Mouse (Mus musculus): ENCODE data around the gene Kcnh8. TPM values are rescaled to one million over a fixed set of nuclear protein-coding genes. Genes with fewer than 3 reads are reported as not detected.

The Kcnh8 gene
- polyA plus RNA-seq, 1 experiment = 0.04 TPM

DNA sequence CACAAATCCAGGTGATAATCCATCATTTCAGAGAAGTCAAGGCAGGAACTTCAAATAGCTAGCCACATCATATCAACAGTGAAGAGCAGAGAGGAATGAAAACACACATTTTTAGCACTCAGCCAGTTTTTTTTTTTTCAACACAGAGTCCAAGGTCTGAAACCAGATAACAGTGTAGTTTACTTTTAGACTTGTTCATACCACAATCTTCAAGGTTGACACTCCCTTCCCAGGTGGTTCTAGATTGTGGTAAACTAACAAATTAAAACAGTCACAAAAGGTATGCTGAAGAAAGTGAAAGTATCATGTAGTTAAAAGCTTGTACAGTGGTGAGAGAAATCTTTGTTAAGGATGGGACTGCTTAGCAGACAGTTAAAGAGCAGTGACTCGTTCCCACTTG is 216.5 kb downstream of the Kcnh8 start:
- H3K36me3 ChIP-seq (ENCODE audit: control insufficient read depth, insufficient read depth, low read length) = no peaks in the 10 kb centered on the region
- TF ChIP-seq POLR2A (IDR thresholded peaks at IDR 0.05; ENCODE audit: low read depth, low read length) = no peak
- TF ChIP-seq CTCF (IDR thresholded peaks at IDR 0.05; ENCODE audit: extremely low read depth, insufficient read length, insufficient replicate concordance, low read depth, low read length) = no peak
- H3K27me3 ChIP-seq (ENCODE audit: control insufficient read depth, insufficient read depth, low read length) = no peaks in the 10 kb centered on the region
- no peak overlapping the region for H3K27ac ChIP-seq (ENCODE audit: insufficient read depth, low read depth, low read length)
- no peak overlapping the region for H3K4me3 ChIP-seq (ENCODE audit: low read depth, low read length)
- H3K4me1 ChIP-seq (ENCODE audit: control insufficient read depth, insufficient read depth, insufficient read length, low read length) = no peaks in the 10 kb centered on the region
- 23% methylated on average over 1 of the region's 1 CpGs for WGBS

- no peak overlapping the region for H3K27ac ChIP-seq (ENCODE audit: insufficient read depth, low read depth, low read length)
- H3K4me1 ChIP-seq (ENCODE audit: control insufficient read depth, insufficient read depth, insufficient read length, low read length) = no peaks in the 10 kb centered on the region
- no peaks in the 10 kb centered on the region for H3K36me3 ChIP-seq (ENCODE audit: control insufficient read depth, insufficient read depth, low read length)
- H3K27me3 ChIP-seq (ENCODE audit: control insufficient read depth, insufficient read depth, low read length) = no peaks in the 10 kb centered on the region
- TF ChIP-seq POLR2A (IDR thresholded peaks at IDR 0.05; ENCODE audit: low read depth, low read length) (no peak), CTCF (IDR thresholded peaks at IDR 0.05; ENCODE audit: extremely low read depth, insufficient read length, insufficient replicate concordance, low read depth, low read length) (no peak)
- H3K4me3 ChIP-seq (ENCODE audit: low read depth, low read length) = no peak overlapping the region
- WGBS = 87% methylated on average over 4 of the region's 4 CpGs
These were observed 227.2 kb downstream of the Kcnh8 start for GRCm38 (mm10) chr17:52829678-52830077.

- no peaks in the 10 kb centered on the region for H3K4me1 ChIP-seq (ENCODE audit: control insufficient read depth, insufficient read depth, insufficient read length, low read length)
- no peak overlapping the region for H3K4me3 ChIP-seq (ENCODE audit: low read depth, low read length)
- no peak overlapping the region for H3K27ac ChIP-seq (ENCODE audit: insufficient read depth, low read depth, low read length)
- no peaks in the 10 kb centered on the region for H3K27me3 ChIP-seq (ENCODE audit: control insufficient read depth, insufficient read depth, low read length)
- H3K36me3 ChIP-seq (ENCODE audit: control insufficient read depth, insufficient read depth, low read length) = no peaks in the 10 kb centered on the region
- WGBS = 80% methylated on average over 3 of the region's 3 CpGs
- TF ChIP-seq POLR2A (IDR thresholded peaks at IDR 0.05; ENCODE audit: low read depth, low read length) (no peak), CTCF (IDR thresholded peaks at IDR 0.05; ENCODE audit: extremely low read depth, insufficient read length, insufficient replicate concordance, low read depth, low read length) (no peak)
These were observed 270.7 kb downstream of the Kcnh8 start for GRCm38 (mm10) chr17:52873195-52873594.

GRCm38 (mm10) chr17:52878964-52879363 is 276.5 kb downstream of the Kcnh8 start:
- TF ChIP-seq CTCF (IDR thresholded peaks at IDR 0.05; ENCODE audit: extremely low read depth, insufficient read length, insufficient replicate concordance, low read depth, low read length) (no peak), POLR2A (IDR thresholded peaks at IDR 0.05; ENCODE audit: low read depth, low read length) (no peak)
- no peak overlapping the region for H3K4me3 ChIP-seq (ENCODE audit: low read depth, low read length)
- 71% methylated on average over 1 of the region's 1 CpGs for WGBS
- no peak overlapping the region for H3K27ac ChIP-seq (ENCODE audit: insufficient read depth, low read depth, low read length)
- H3K4me1 ChIP-seq (ENCODE audit: control insufficient read depth, insufficient read depth, insufficient read length, low read length) = no peaks in the 10 kb centered on the region
- no peaks in the 10 kb centered on the region for H3K27me3 ChIP-seq (ENCODE audit: control insufficient read depth, insufficient read depth, low read length)
- H3K36me3 ChIP-seq (ENCODE audit: control insufficient read depth, insufficient read depth, low read length) = no peaks in the 10 kb centered on the region

- Histone ChIP-seq H3K36me3 (ENCODE audit: control insufficient read depth, insufficient read depth, low read length) (no peaks in the 10 kb centered on the region), H3K27ac (ENCODE audit: insufficient read depth, low read depth, low read length) (no peak overlapping the region), H3K4me1 (ENCODE audit: control insufficient read depth, insufficient read depth, insufficient read length, low read length) (no peaks in the 10 kb centered on the region), H3K27me3 (ENCODE audit: control insufficient read depth, insufficient read depth, low read length) (no peaks in the 10 kb centered on the region), H3K4me3 (ENCODE audit: low read depth, low read length) (no peak overlapping the region)
- TF ChIP-seq POLR2A (IDR thresholded peaks at IDR 0.05; ENCODE audit: low read depth, low read length) (no peak), CTCF (IDR thresholded peaks at IDR 0.05; ENCODE audit: extremely low read depth, insufficient read length, insufficient replicate concordance, low read depth, low read length) (no peak)
- WGBS = 77% methylated on average over 2 of the region's 2 CpGs
These were observed 277.5 kb downstream of the Kcnh8 start for GRCm38 (mm10) chr17:52880051-52880450.

DNA sequence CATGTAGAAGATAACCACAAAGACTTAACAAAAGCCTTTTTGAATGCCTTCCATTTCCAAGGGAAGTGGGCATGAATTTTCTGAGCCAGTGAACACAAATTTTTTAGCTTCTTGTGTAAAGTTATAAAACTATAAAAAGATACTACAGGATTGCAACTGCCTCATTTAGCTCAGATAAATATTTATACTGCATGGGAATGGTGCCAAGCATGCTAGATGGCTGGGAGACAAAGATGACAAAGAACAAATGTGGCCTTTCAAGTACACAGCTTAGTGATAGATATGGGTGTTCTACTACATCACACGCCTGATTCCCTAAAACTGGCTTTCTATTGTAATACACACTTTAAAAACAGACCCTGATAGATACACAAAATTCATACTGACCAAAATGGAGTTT is 282.7 kb downstream of the Kcnh8 start:
- H3K4me3 ChIP-seq (ENCODE audit: low read depth, low read length) = no peak overlapping the region
- 20% methylated on average over 1 of the region's 1 CpGs for WGBS
- no peak overlapping the region for H3K27ac ChIP-seq (ENCODE audit: insufficient read depth, low read depth, low read length)
- H3K27me3 ChIP-seq (ENCODE audit: control insufficient read depth, insufficient read depth, low read length) = no peaks in the 10 kb centered on the region
- no peaks in the 10 kb centered on the region for H3K4me1 ChIP-seq (ENCODE audit: control insufficient read depth, insufficient read depth, insufficient read length, low read length)
- TF ChIP-seq POLR2A (IDR thresholded peaks at IDR 0.05; ENCODE audit: low read depth, low read length) (no peak), CTCF (IDR thresholded peaks at IDR 0.05; ENCODE audit: extremely low read depth, insufficient read length, insufficient replicate concordance, low read depth, low read length) (no peak)
- H3K36me3 ChIP-seq (ENCODE audit: control insufficient read depth, insufficient read depth, low read length) = no peaks in the 10 kb centered on the region

DNA sequence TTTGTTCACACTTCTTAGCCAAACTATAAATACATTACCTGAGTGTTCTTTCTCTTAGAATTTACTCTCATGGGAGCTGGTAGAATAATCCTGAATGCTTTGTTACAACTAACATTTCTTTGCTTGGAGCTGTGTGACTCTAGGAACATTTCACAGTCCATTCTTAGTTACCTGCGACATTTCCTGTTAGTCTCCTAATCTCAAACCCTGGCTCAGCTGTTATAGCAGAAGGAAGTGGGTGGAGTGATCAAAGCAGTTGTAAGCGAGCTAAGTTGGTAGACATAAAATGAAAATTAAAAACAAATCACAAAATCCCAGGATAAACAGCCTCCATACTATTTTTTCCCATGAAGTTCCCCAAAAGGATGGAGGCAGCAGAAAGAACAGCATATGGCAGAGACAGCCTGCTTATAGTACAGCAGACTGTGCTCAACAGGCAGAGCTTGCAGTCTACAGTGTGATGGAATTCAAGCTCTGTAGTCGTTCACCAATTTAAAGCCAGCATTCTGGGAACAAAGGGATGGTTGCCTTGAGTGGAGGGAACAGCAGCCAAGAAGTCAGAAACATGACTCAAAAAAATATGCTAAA is 318.1 kb downstream of the Kcnh8 start:
- TF ChIP-seq POLR2A (IDR thresholded peaks at IDR 0.05; ENCODE audit: low read depth, low read length) (no peak), CTCF (IDR thresholded peaks at IDR 0.05; ENCODE audit: extremely low read depth, insufficient read length, insufficient replicate concordance, low read depth, low read length) (no peak)
- Histone ChIP-seq H3K4me3 (ENCODE audit: low read depth, low read length) (no peak overlapping the region), H3K4me1 (ENCODE audit: control insufficient read depth, insufficient read depth, insufficient read length, low read length) (no peaks in the 10 kb centered on the region), H3K27ac (ENCODE audit: insufficient read depth, low read depth, low read length) (no peak overlapping the region), H3K36me3 (ENCODE audit: control insufficient read depth, insufficient read depth, low read length) (no peaks in the 10 kb centered on the region), H3K27me3 (ENCODE audit: control insufficient read depth, insufficient read depth, low read length) (no peaks in the 10 kb centered on the region)
- 45% methylated on average over 3 of the region's 3 CpGs for WGBS

Data from small intestine, adult 2 months (tissue).